Mouse (Mus musculus) testis, adult 2 months (tissue): ENCODE results near the gene Hoxa4.

Source experiments
- CTCF ChIP-seq: fragments of 200-500 bp; IDR thresholded peaks from 2 replicates; pipeline ENCODE4 v1.5.1; 2012; ENCODE audit warnings: low read depth, mild to moderate bottlenecking, inconsistent platforms, low read length, moderate library complexity; ENCODE audit not compliant: control insufficient read depth, insufficient read depth, insufficient replicate concordance
- POLR2A ChIP-seq: fragments of 200-500 bp; IDR thresholded peaks from 2 replicates; pipeline ENCODE4 v1.6.1; 2012; ENCODE audit warnings: low read depth, mild to moderate bottlenecking, inconsistent platforms, low read length, moderate library complexity; ENCODE audit not compliant: control insufficient read depth

DNA sequence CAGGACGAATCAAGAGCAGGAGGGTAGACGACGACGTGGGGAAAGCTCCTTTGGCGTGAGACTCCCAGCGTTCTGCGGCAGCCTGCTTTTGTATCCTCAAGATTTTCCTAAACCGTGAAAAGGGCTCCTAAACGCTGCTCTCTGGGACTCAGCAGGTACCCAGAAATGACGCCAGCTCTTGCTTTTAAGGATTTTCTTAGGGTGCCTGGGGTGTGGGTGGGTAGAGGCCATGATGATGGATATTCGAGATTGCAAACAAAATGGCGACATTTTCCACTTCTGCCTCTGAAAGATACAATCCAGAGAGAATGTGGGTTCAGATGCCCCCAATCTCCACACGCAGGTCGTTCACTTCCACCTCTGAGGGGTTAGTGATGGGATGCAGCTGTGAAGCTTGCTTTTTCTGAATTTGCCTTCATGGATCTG lies 23.8 kb downstream of the Hoxa4 start:
- TF ChIP-seq CTCF, result no peak
- no peak for TF ChIP-seq POLR2A
